Mouse (Mus musculus): ENCODE data around the gene Skor1. TPM values are rescaled to one million over a fixed set of nuclear protein-coding genes. Genes with fewer than 3 reads are reported as not detected.

Gene Skor1
- polyA plus RNA-seq, 1 experiment = 0.02 TPM

GRCm38 (mm10) chr9:63151072-63151870, 2.5 kb upstream of the Skor1 start:
- Histone ChIP-seq H3K4me1 (ENCODE audit: control insufficient read depth, insufficient read depth, low read length) (0 out of 2 replicates have a peak, but pooled peaks cover 4% of the 10 kb centered on the region), H3K4me3 (replicated peaks; ENCODE audit: extremely low read depth, low read depth, low read length) (no peak overlapping the region)
- TF ChIP-seq CTCF (IDR thresholded peaks at IDR 0.05; ENCODE audit: insufficient read depth, low read length) = no peak
- no peak for TF ChIP-seq POLR2A (IDR thresholded peaks at IDR 0.05; ENCODE audit: borderline replicate concordance, extremely low read depth, low read depth, low read length)
- WGBS = 5% methylated on average over 20 of the region's 20 CpGs
- DNase-seq = no peak

GRCm38 (mm10) chr9:63150086-63150800, 1.5 kb upstream of the Skor1 start:
- Histone ChIP-seq H3K4me1 (ENCODE audit: control insufficient read depth, insufficient read depth, low read length) (peaks cover 4% of the 10 kb centered on the region; the same call in 1 of the 2 replicates), H3K4me3 (replicated peaks; ENCODE audit: extremely low read depth, low read depth, low read length) (no peak overlapping the region)
- DNase-seq = no peak
- TF ChIP-seq CTCF (IDR thresholded peaks at IDR 0.05; ENCODE audit: insufficient read depth, low read length) (no peak), POLR2A (IDR thresholded peaks at IDR 0.05; ENCODE audit: borderline replicate concordance, extremely low read depth, low read depth, low read length) (no peak)
- 5% methylated on average over 26 of the region's 27 CpGs for WGBS

GRCm38 (mm10) chr9:63149372-63149766, 608 bp upstream of the Skor1 start:
- Histone ChIP-seq H3K4me1 (ENCODE audit: control insufficient read depth, insufficient read depth, low read length) (peaks cover 4% of the 10 kb centered on the region; the same call in 1 of the 2 replicates), H3K4me3 (replicated peaks; ENCODE audit: extremely low read depth, low read depth, low read length) (no peak overlapping the region)
- TF ChIP-seq POLR2A (IDR thresholded peaks at IDR 0.05; ENCODE audit: borderline replicate concordance, extremely low read depth, low read depth, low read length) = no peak
- no peak for TF ChIP-seq CTCF (IDR thresholded peaks at IDR 0.05; ENCODE audit: insufficient read depth, low read length)
- no peak for DNase-seq
- 2% methylated on average over 20 of the region's 20 CpGs for WGBS

- 5% methylated on average over 14 of the region's 14 CpGs for WGBS
- TF ChIP-seq POLR2A (IDR thresholded peaks at IDR 0.05; ENCODE audit: borderline replicate concordance, extremely low read depth, low read depth, low read length) (no peak), CTCF (IDR thresholded peaks at IDR 0.05; ENCODE audit: insufficient read depth, low read length) (no peak)
- Histone ChIP-seq H3K4me3 (replicated peaks; ENCODE audit: extremely low read depth, low read depth, low read length) (no peak overlapping the region), H3K4me1 (ENCODE audit: control insufficient read depth, insufficient read depth, low read length) (peaks cover 4% of the 10 kb centered on the region; the same call in 1 of the 2 replicates)
- DNase-seq = no peak
Observed at GRCm38 (mm10) chr9:63147786-63148409, 863 bp downstream of the Skor1 start.

- Histone ChIP-seq H3K4me3 (replicated peaks; ENCODE audit: extremely low read depth, low read depth, low read length) (no peak overlapping the region), H3K4me1 (ENCODE audit: control insufficient read depth, insufficient read depth, low read length) (peaks cover 4% of the 10 kb centered on the region; the same call in 1 of the 2 replicates)
- no peak for TF ChIP-seq CTCF (IDR thresholded peaks at IDR 0.05; ENCODE audit: insufficient read depth, low read length)
- TF ChIP-seq POLR2A (IDR thresholded peaks at IDR 0.05; ENCODE audit: borderline replicate concordance, extremely low read depth, low read depth, low read length) = no peak
- no peak for DNase-seq
- under 1% methylated on average over 9 of the region's 9 CpGs for WGBS
Observed at GRCm38 (mm10) chr9:63147296-63147695, 1.5 kb downstream of the Skor1 start.

GRCm38 (mm10) chr9:63146856-63147274, 1.9 kb downstream of the Skor1 start:
- no peak for DNase-seq
- TF ChIP-seq POLR2A (IDR thresholded peaks at IDR 0.05; ENCODE audit: borderline replicate concordance, extremely low read depth, low read depth, low read length) (no peak), CTCF (IDR thresholded peaks at IDR 0.05; ENCODE audit: insufficient read depth, low read length) (no peak)
- 1% methylated on average over 20 of the region's 20 CpGs for WGBS
- Histone ChIP-seq H3K4me3 (replicated peaks; ENCODE audit: extremely low read depth, low read depth, low read length) (no peak overlapping the region), H3K4me1 (ENCODE audit: control insufficient read depth, insufficient read depth, low read length) (peaks cover 4% of the 10 kb centered on the region; the same call in 1 of the 2 replicates)

GRCm38 (mm10) chr9:63146126-63146855, 2.5 kb downstream of the Skor1 start:
- peaks cover 4% of the 10 kb centered on the region; the same call in 1 of the 2 replicates for H3K4me1 ChIP-seq (ENCODE audit: control insufficient read depth, insufficient read depth, low read length)
- WGBS = 1% methylated on average over 46 of the region's 46 CpGs
- H3K4me3 ChIP-seq (replicated peaks; ENCODE audit: extremely low read depth, low read depth, low read length) = no peak overlapping the region
- no peak for DNase-seq
- TF ChIP-seq POLR2A (IDR thresholded peaks at IDR 0.05; ENCODE audit: borderline replicate concordance, extremely low read depth, low read depth, low read length) (no peak), CTCF (IDR thresholded peaks at IDR 0.05; ENCODE audit: insufficient read depth, low read length) (no peak)

- Histone ChIP-seq H3K4me3 (replicated peaks; ENCODE audit: extremely low read depth, low read depth, low read length) (no peak overlapping the region), H3K4me1 (ENCODE audit: control insufficient read depth, insufficient read depth, low read length) (peaks cover 4% of the 10 kb centered on the region; the same call in 1 of the 2 replicates)
- WGBS = 1% methylated on average over 73 of the region's 73 CpGs
- DNase-seq = no peak
- TF ChIP-seq CTCF (IDR thresholded peaks at IDR 0.05; ENCODE audit: insufficient read depth, low read length) = no peak
- no peak for TF ChIP-seq POLR2A (IDR thresholded peaks at IDR 0.05; ENCODE audit: borderline replicate concordance, extremely low read depth, low read depth, low read length)
Observed at GRCm38 (mm10) chr9:63145249-63146125, 3.3 kb downstream of the Skor1 start.
